Mouse (Mus musculus): ENCODE measurements around the gene Rtl5.

- TF ChIP-seq CTCF (conservative IDR thresholded peaks at IDR 0.05; ENCODE audit: insufficient read depth, insufficient read length, low read depth, low read length) (peak; percentile 45), POLR2A (IDR thresholded peaks at IDR 0.05; ENCODE audit: low read depth, low read length) (no peak)
Observed at GRCm38 (mm10) chrX:102059437-102059836, 11.7 kb downstream of the Rtl5 start.

Data from kidney, adult 2 months (tissue).